Mouse (Mus musculus) lung, postnatal 0 days (tissue): ENCODE data around the gene Tssc4.

Experiments used
- CTCF ChIP-seq: IDR thresholded peaks from 2 replicates; pipeline ENCODE4 v1.5.1; 2016; ENCODE audit warnings: antibody characterized with exemption, mild to moderate bottlenecking
- EP300 ChIP-seq: IDR thresholded peaks from 2 replicates; pipeline ENCODE4 v1.6.1; 2016; ENCODE audit warnings: antibody characterized with exemption, mild to moderate bottlenecking, control low read depth

- no peak for TF ChIP-seq CTCF
- no peak for TF ChIP-seq EP300
Observed at GRCm38 (mm10) chr7:143031816-143032215, 37.2 kb upstream of the Tssc4 start.
